Mouse (Mus musculus) embryonic facial prominence, embryonic 15.5 days (tissue): ENCODE results near the gene Sema5a. TPM values are rescaled to one million over a fixed set of nuclear protein-coding genes. Genes with fewer than 3 reads are reported as not detected.

ENCODE experiments used
- ATAC-seq: fragments of 200-750 bp; cut with Nextera tagmentation; 2 replicates; pipeline ENCODE4 v1.8.0; 2017; ENCODE audit warnings: low read depth, moderate TSS enrichment; ENCODE audit not compliant: insufficient number of reproducible peaks, low FRiP score, low TSS enrichment
- H3K27ac ChIP-seq: fragments of 300-500 bp; sonication (generic); replicated peaks from 2 replicates; pipeline ENCODE4 v1.5.1; 2015; ENCODE audit warnings: mild to moderate bottlenecking, inconsistent platforms
- H3K27me3 ChIP-seq: fragments of 300-500 bp; sonication (generic); 2 replicates; pipeline ENCODE4 v1.6.1; 2015; ENCODE audit warnings: inconsistent platforms
- H3K36me3 ChIP-seq: fragments of 300-500 bp; sonication (generic); 2 replicates; pipeline ENCODE4 v1.6.1; 2015; ENCODE audit warnings: mild to moderate bottlenecking, inconsistent platforms
- H3K4me1 ChIP-seq: fragments of 300-500 bp; sonication (generic); 2 replicates; pipeline ENCODE4 v1.6.1; 2015; ENCODE audit warnings: inconsistent platforms
- H3K4me2 ChIP-seq: fragments of 300-500 bp; sonication (generic); replicated peaks from 2 replicates; pipeline ENCODE4 v1.6.1; 2015; ENCODE audit warnings: mild to moderate bottlenecking, inconsistent platforms
- H3K4me3 ChIP-seq: fragments of 300-500 bp; sonication (generic); replicated peaks from 2 replicates; pipeline ENCODE4 v1.5.1; 2015; ENCODE audit warnings: mild to moderate bottlenecking, inconsistent platforms
- H3K9ac ChIP-seq: fragments of 300-500 bp; sonication (generic); 2 replicates; pipeline ENCODE4 v1.6.1; 2015; ENCODE audit warnings: inconsistent platforms
- H3K9me3 ChIP-seq: fragments of 300-500 bp; sonication (generic); replicated peaks from 2 replicates; pipeline ENCODE4 v1.6.1; 2016; ENCODE audit warnings: inconsistent platforms
- WGBS: fragments of 180-500 bp; shearing (Covaris S2); methylation state at CpG from one replicate; pipeline ENCODE4 v1.1.7; 2015; 5-methylcytosine and 5-hydroxymethylcytosine counted together
- polyA plus RNA-seq: library from polyadenylated mRNA; unstranded; fragments of >200 nt; fragmentation: Nextera tagmentation; extraction: Ambion mirVana; gene quantifications from 2 replicates; pipeline ENCODE4 v1.2.1, GENCODE M21; 2015

The Sema5a gene
- polyA plus RNA-seq, 1 experiment from 2014 or later, result 30.8 TPM

DNA sequence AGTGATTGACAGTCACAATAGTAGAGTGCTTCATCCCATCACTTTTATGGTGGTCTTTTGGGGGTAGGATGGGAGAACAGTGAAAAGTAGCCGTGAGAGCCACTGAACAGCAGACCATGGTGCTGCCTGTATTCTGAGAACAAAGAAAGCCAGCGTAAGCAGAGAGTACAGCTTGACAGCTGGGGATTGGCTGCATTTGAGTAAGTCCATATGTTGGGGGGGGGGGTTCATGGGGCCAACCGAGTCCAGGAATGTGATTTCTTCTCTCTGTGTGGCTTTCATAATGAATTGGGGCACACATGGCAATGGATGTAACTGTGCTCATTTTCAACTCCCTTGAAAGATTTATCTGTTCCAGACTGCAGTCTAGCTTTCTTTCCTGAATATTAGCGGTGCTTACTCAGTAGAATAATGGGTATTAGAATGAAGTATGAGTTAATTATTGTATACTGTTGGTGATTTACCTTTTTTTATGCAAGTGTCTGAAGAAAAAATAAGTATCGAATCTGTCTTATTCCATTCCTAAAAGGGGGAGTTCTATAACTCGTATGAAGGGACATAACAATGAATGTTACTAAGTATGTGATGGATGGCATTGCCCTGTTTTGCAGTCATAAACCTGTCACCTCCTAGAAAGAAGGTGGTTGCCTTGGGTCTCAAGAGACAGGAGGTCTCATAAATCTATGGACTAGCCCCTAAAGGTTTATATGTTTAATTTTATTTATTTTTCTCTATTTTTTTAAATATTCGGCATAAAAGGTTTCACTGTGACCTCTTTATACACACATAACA, 203.1 kb downstream of the Sema5a start:
- Histone ChIP-seq H3K4me2 (no peak overlapping the region), H3K4me1 (no peaks in the 10 kb centered on the region), H3K9ac (no peak overlapping the region), H3K4me3 (no peak overlapping the region), H3K27me3 (no peaks in the 10 kb centered on the region), H3K36me3 (no peaks in the 10 kb centered on the region), H3K27ac (no peak overlapping the region), H3K9me3 (no peaks in the 10 kb centered on the region)
- no peak for ATAC-seq
- 44% methylated on average over 7 of the region's 7 CpGs for WGBS

DNA sequence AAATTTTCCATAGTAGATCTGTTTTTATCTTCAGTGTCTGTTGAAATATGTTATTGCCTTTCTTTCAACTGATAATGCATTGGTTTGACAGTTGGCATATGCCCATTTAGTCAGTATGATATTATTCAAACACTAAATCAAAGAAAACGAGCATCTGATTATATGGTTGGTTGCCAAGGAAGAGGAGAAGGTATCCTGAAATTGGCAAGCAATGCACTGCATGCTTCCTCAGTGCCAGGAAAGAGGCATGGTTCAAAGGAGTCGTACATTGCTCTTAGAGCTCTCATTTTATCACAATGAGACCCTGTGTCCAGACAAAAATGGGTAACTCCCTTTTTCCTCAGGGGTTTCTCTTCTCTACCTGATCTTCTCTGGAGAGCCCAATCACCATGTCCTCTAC, 214.4 kb downstream of the Sema5a start:
- Histone ChIP-seq H3K4me1 (no peaks in the 10 kb centered on the region), H3K4me2 (no peak overlapping the region), H3K27me3 (no peaks in the 10 kb centered on the region), H3K4me3 (no peak overlapping the region), H3K9ac (no peak overlapping the region), H3K36me3 (no peaks in the 10 kb centered on the region), H3K9me3 (no peaks in the 10 kb centered on the region), H3K27ac (no peak overlapping the region)
- WGBS, result 58% methylated on average over 2 of the region's 2 CpGs
- no peak for ATAC-seq

DNA sequence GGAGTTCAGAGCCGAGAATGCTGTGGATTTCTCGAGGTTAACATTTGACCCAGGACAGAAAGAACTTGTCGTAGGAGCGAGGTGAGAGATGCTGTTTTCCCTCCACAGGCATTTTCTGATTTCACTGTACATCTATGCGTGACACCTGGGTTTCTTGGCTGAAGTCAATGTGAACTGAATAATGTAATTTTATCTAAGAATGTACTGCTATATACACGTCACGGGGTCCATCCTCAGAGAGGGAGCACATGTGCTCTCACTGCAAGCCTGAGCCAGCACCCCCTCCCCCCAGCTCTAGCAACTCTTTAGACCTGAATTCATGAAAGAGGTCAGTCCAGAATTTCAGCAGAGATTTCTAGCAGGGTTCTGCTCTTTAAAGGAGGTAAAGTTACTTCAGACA, 215.6 kb downstream of the Sema5a start:
- Histone ChIP-seq H3K9me3 (no peaks in the 10 kb centered on the region), H3K27ac (no peak overlapping the region), H3K27me3 (no peaks in the 10 kb centered on the region), H3K4me3 (no peak overlapping the region), H3K4me1 (no peaks in the 10 kb centered on the region), H3K9ac (no peak overlapping the region), H3K4me2 (no peak overlapping the region), H3K36me3 (no peaks in the 10 kb centered on the region)
- 75% methylated on average over 7 of the region's 7 CpGs for WGBS
- no peak for ATAC-seq

DNA sequence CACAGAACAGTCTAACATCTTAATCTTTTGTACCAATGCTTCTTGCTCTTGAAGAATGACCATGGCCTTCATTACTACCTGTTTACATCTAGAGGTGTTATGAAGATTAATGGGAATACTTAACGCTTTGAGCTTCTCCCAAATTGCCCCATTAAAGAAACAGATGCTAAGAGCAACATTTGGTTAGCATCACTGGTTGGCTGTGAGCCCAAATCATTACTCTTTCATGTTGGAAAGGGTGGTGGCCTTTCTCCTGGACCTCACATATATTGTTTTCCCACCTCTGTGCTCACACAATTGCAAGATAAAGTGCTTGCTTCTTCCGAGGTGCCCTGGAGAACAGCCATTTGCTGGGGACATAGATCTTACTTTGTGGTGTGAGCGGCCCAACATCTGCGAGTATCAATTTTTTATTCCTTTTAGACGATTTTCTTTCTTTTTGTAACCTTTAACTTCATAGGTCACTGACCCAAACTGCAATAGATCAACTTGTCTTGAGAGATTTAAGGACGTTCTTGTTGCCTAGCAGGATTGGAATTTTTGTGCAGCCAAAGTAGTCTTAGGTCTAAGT, 227.0 kb downstream of the Sema5a start:
- WGBS, result 78% methylated on average over 6 of the region's 6 CpGs
- no peak for ATAC-seq
- no peak overlapping the region for H3K4me2 ChIP-seq
- no peaks in the 10 kb centered on the region for H3K4me1 ChIP-seq
- H3K4me3 ChIP-seq, result no peak overlapping the region
- no peaks in the 10 kb centered on the region for H3K9me3 ChIP-seq
- no peak overlapping the region for H3K9ac ChIP-seq
- H3K36me3 ChIP-seq, result no peaks in the 10 kb centered on the region
- no peak overlapping the region for H3K27ac ChIP-seq
- no peaks in the 10 kb centered on the region for H3K27me3 ChIP-seq

DNA sequence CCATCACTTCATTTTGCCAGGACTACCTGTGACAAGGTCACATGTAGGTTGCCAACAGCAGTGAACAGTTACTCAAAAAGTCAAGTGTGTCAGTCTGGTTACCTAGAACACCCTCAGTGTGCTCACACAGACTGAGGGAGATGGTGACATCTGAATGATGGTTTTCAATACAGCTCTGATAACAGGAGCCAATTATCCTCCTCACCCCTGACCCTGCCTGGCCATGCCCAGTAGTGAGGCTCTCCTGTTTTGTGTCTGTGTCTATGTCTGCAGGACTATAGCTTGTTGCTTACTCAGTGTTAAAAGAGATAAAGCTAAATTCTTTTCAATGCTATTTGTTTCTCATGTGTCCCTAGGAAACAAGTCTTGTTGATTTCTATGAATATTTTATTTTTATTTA, 236.1 kb downstream of the Sema5a start:
- H3K36me3 ChIP-seq, result no peaks in the 10 kb centered on the region
- no peak overlapping the region for H3K4me2 ChIP-seq
- no peak overlapping the region for H3K4me3 ChIP-seq
- H3K9me3 ChIP-seq, result no peaks in the 10 kb centered on the region
- H3K27ac ChIP-seq, result no peak overlapping the region
- ATAC-seq, result no peak
- H3K27me3 ChIP-seq, result no peaks in the 10 kb centered on the region
- H3K4me1 ChIP-seq, result peaks cover 8% of the 10 kb centered on the region; the same call in 1 of the 2 replicates
- H3K9ac ChIP-seq, result no peak overlapping the region

DNA sequence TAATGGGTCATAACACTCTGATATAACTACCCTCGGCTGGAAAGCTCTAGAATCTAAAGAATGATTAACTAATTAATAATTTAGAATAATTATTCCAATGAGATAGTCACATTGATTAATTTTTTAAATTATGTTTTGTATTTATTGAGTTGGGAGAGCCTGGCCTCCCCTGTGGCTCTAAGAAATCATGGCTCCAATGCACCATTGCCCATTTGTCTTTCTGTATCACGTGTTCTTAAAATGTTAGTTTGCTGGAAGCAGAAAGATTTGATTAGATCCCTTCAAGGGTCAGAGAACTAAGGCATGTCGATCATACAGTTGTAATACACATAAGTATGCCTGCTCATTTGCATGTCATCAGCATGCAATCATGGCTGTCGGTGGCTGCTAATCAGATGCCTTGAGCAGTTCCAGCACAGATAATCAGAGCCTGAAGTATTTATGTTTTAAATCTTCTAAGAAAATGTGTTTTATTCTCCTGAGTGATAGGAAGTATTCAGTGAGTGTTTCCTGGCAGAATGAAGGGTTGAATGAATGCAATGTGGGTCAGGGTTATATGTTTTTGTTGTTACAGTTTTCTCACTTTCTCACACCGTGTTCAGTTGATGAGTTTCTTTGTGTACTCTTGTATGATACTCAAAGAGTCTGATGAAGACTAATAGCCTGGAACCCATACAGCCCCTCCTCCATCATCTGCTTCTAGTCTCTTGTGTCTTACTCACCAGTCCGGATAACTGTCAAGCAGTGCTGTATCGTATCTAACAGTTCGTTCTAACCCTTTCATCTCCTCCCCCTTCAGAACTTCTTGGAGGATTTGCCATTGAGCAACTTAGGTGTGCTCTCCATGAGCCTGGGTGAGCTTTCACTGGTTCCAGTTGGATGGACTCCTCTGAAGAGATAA, 240.7 kb downstream of the Sema5a start:
- WGBS, result 82% methylated on average over 8 of the region's 8 CpGs
- H3K4me2 ChIP-seq, result no peak overlapping the region
- H3K36me3 ChIP-seq, result no peaks in the 10 kb centered on the region
- no peak overlapping the region for H3K27ac ChIP-seq
- H3K9me3 ChIP-seq, result no peaks in the 10 kb centered on the region
- H3K27me3 ChIP-seq, result no peaks in the 10 kb centered on the region
- H3K4me1 ChIP-seq, result peaks cover 8% of the 10 kb centered on the region; the same call in 1 of the 2 replicates
- ATAC-seq, result no peak
- no peak overlapping the region for H3K4me3 ChIP-seq
- no peak overlapping the region for H3K9ac ChIP-seq

DNA sequence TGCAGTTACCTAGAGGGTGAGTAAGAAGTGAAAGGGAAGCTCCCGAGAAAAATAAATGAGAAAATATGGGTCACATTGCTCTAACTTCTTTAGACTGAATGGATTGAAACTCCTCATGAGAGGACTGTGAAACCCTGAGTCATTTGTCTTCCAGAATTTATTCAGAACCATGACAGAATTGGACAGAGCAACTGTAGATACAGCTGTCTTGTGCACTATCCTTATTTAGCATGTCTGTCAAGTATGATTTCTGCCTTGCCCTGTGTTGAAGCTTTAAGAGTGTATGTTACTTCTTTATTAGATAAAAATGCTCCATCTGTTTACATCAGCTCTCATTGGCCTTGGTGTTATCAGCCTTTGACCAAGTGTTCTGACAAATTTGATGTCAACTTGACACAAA, 243.4 kb downstream of the Sema5a start:
- Histone ChIP-seq H3K9ac (no peak overlapping the region), H3K9me3 (no peaks in the 10 kb centered on the region), H3K27ac (no peak overlapping the region), H3K4me3 (no peak overlapping the region), H3K27me3 (no peaks in the 10 kb centered on the region), H3K4me2 (no peak overlapping the region), H3K36me3 (no peaks in the 10 kb centered on the region), H3K4me1 (peaks cover 8% of the 10 kb centered on the region; the same call in 1 of the 2 replicates)
- 76% methylated on average over 1 of the region's 1 CpGs for WGBS
- no peak for ATAC-seq

DNA sequence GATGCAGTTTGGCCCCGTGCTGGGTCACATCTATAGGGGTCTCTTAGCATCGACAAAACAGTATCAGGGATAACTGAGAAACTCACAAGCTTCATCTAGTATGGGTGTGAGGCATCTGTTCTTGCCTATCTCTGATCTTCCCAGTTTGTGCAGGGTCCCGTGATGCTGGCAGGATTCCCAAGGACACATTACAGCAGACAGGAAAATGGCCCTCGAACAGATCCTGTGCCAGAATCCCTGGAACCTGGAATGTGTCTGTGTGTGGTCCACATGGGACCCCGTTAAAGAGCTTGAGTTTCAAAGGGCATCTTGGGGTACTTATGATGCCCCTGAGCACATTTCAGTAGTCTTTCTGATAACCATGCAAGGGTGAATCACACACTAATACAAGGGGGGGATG, 249.6 kb downstream of the Sema5a start:
- H3K36me3 ChIP-seq, result no peaks in the 10 kb centered on the region
- H3K9ac ChIP-seq, result no peak overlapping the region
- no peak overlapping the region for H3K27ac ChIP-seq
- WGBS, result 58% methylated on average over 5 of the region's 5 CpGs
- H3K4me3 ChIP-seq, result no peak overlapping the region
- H3K27me3 ChIP-seq, result no peaks in the 10 kb centered on the region
- no peaks in the 10 kb centered on the region for H3K4me1 ChIP-seq
- H3K9me3 ChIP-seq, result no peaks in the 10 kb centered on the region
- no peak overlapping the region for H3K4me2 ChIP-seq
- no peak for ATAC-seq

DNA sequence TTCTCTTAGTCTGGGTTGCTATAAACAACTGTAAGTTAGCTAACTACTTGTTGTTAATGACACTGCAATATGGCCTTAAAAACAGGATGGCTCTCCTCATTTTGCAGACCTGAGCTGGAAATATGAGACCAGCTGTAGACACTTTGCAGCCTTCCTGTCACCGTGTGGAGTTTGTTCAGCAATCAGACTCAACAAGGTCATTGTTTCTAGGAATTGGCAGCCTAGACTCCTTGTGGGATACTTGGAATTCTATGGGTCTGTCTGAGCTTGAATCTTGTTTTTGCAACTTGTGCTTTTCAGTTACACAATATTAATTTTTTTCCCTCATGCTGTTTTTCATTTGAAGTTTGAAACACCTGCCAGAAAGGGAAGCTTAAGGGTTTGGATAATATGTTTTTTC, 250.3 kb downstream of the Sema5a start:
- WGBS, result 14% methylated on average over 1 of the region's 1 CpGs
- Histone ChIP-seq H3K9ac (no peak overlapping the region), H3K4me3 (no peak overlapping the region), H3K4me2 (no peak overlapping the region), H3K36me3 (no peaks in the 10 kb centered on the region), H3K9me3 (no peaks in the 10 kb centered on the region), H3K27ac (no peak overlapping the region), H3K27me3 (no peaks in the 10 kb centered on the region), H3K4me1 (no peaks in the 10 kb centered on the region)
- ATAC-seq, result no peak

DNA sequence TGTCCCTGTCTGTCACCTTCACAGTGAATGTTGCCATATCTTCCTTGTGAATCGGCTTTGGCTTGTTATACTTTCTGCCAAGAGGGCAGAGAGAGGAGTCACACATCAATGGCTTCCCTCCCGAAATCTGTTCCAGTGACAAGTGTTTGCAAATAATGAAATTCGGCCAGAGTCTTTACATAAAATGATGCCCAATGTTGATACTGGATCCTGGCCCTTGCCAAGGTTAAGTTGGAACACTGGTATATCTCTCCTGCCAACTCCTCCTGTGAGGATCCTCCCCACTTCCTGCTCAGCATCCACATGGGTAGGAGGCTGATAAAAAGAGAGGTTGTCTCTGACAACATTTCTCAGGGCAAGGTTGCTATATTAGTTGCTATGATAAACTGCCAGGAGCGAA, 252.3 kb downstream of the Sema5a start:
- no peak for ATAC-seq
- no peaks in the 10 kb centered on the region for H3K9me3 ChIP-seq
- no peaks in the 10 kb centered on the region for H3K36me3 ChIP-seq
- H3K27ac ChIP-seq, result no peak overlapping the region
- H3K4me3 ChIP-seq, result no peak overlapping the region
- no peaks in the 10 kb centered on the region for H3K4me1 ChIP-seq
- H3K9ac ChIP-seq, result no peak overlapping the region
- H3K27me3 ChIP-seq, result no peaks in the 10 kb centered on the region
- no peak overlapping the region for H3K4me2 ChIP-seq
- WGBS, result 81% methylated on average over 4 of the region's 4 CpGs

DNA sequence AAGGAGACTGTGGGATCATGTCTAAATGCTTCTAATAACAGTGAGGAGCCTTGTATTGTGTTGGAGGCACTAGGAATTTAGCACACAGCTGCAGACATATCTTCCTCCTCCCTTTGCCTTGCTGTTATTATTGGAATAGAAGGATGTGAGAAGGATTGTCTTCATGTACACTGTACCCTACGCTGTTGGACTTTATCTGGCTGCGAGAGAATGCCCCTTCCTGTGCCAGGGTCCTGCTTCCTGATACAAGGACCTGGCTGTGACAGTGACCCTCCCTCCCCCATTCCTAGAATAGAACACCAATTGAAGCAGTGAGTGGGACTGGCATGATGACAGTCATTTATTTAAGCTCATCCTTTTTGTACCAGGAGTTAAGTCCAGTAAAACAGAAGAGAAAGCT, 261.3 kb downstream of the Sema5a start:
- H3K36me3 ChIP-seq, result no peaks in the 10 kb centered on the region
- no peaks in the 10 kb centered on the region for H3K9me3 ChIP-seq
- no peak overlapping the region for H3K27ac ChIP-seq
- 79% methylated on average over 2 of the region's 2 CpGs for WGBS
- no peaks in the 10 kb centered on the region for H3K4me1 ChIP-seq
- no peak overlapping the region for H3K9ac ChIP-seq
- H3K4me2 ChIP-seq, result no peak overlapping the region
- no peak overlapping the region for H3K4me3 ChIP-seq
- H3K27me3 ChIP-seq, result no peaks in the 10 kb centered on the region
- no peak for ATAC-seq
